Mouse (Mus musculus): Measurements from ENCODE around the gene Snx21.

The Snx21 gene

DNA sequence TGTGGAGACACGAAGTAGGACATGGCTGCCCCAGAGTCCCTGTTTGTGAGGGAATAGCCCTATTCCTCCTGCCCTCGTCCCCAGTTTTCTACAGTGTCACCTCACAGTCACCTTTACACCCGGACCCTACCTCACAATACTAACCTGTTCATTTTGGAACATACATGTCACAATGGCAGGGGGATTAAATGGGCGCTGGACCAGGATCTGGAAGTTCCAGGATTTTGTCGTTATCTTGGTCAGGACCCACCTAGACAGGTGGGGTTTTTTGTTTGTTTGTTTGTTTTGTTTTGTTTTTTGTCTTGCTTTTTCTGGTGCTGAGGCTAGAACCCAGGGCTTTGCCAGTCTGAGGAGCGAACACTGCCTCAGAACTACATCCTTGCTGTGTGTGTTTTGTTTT, 42.8 kb downstream of the Snx21 start, which contains the start of gene Spata25:
Gene Spata25, minus strand, starts transcription at position 101 of the 400 bp plus-strand sequence.
- in situ Hi-C loops (cut with MseI, MboI): no loop called here

DNA sequence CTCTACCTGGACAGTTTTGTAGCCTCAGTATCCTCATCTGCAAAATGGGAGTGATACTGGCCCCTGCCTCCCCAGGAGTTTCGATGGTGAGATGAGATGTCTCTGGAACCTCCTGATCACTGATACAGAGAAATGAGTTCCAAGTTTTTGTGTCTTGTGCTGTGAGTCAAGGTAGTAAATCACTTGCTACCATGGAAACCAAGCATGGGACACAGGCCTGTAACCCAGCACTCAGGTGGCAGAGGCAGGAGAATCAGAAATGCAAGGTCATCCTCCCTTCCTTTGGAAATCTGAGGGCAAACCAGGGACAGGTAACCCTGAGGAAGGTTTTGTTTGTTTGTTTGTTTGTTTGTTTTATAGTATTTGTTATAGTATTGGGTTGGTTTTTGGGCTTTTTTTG, 43.5 kb downstream of the Snx21 start:
- in situ Hi-C loops (cut with MseI, MboI): no loop called here

DNA sequence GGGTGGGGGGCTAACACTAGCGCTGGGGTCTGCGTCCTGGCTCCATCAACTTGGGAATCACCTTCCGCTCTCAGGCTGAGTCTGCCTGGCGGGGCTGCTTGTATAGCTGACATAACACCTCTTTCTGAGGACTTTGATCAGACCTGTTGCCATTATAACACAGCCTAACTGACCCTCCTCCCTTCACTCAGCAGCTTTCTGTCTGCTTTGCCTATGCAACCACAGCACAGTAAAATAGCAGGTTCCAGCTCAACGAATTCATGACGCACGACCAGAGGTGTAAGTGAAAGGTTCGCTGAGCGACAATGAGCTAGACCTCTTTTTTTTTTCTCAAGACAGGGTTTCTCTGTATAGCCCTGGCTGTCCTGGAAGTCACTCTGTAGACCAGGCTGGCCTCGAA, 45.4 kb downstream of the Snx21 start:
- in situ Hi-C loops (cut with MseI, MboI): no loop called here

DNA sequence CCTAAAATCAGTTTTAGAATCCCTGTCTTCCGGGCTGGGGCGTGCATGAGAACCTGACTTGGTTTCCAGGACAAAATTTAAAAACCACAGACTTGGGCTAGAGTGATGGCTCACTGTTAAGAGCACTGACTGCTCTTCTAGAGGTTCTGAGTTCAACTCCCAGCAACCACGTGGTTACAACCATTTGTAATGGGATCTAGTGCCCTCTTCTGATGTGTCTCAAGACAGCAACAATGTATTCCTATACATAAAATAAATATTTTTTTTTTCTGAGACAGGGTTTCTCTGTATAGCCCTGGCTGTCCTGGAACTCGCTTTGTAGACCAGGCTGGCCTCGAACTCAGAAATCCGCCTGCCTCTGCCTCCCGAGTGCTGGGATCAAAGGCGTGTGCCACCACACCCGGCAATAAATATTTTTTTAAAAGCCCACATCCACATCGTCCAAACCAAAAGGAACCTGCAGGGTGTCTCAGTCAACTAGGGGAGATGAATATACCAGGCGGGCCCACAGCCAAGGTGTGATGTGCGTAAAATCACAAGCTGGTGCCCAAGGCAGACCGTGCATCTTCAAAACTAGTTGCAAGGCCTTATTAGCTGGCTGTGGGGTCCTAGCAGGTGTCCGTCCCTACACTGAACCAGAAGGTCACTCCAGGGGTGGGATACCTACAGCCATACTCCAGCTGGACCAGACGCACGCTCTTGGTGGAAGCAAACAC, 46.6 kb downstream of the Snx21 start:
- in situ Hi-C loops (cut with MseI, MboI): no loop called here

DNA sequence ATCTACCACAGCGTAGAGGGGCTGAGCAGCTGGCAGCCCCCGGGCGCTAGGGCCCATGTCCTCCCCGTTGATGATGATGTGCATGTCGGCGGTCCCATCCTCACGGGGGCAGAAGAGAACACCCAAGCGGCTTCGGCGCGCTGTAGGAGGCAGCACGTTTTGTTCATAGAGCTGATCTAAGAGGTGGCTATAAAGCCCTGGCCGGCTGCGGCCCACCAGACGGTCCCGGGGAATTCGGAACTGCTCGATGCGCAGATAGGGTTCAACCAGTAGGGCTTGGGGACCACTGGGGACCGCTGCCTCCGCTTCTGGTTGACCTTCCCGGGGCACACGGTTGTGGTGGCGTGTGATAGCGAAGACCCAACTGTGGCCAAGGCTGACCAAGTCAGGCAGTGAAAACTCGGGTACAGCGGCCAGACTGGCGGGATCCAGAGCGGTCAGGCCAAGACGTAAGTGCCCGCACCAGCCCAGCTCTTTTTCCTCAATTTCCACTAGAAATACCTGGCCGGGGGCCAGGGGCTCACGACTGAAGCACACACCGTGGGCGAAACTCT, 47.2 kb downstream of the Snx21 start, which contains the start of gene Ctsa:
Gene Ctsa, plus strand, starts transcription at position 126 of the 554 bp plus-strand sequence.
- in situ Hi-C loops (cut with MseI, MboI): no loop called here

DNA sequence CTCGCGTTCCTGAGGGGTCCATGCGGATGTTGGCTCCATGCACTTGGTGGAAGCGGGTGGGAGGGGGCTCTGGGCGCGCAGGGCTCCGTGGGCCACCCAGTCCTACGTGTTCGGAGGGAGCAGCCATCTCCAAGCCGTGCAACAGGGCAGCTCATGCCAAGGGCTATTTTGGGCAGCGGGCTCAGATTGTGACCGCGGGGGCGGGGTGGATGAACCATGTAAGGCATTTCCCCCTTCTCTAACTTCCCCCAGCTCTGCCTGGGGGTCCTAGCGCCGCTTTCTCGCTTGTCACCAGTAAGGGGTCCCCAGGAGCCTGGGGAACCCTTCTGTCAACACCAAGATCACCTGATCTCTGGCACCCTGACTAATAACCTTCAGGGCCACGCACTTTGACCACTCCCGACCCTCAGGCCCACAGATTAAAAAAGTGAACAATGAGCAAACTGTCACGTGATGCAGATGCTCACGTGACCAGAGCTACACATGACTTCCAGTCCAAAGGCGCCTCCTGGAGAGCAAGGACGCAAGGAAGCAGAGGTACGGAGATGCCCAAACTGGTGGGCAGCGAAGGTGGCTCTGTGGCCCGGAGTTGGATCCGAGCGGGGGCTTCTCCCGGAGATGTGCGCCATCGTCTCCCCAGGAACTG, 47.8 kb downstream of the Snx21 start, which contains the start of gene Neurl2:
Gene Neurl2, minus strand, starts transcription at position 143 of the 646 bp plus-strand sequence.
- in situ Hi-C loops (cut with MseI, MboI): no loop called here

DNA sequence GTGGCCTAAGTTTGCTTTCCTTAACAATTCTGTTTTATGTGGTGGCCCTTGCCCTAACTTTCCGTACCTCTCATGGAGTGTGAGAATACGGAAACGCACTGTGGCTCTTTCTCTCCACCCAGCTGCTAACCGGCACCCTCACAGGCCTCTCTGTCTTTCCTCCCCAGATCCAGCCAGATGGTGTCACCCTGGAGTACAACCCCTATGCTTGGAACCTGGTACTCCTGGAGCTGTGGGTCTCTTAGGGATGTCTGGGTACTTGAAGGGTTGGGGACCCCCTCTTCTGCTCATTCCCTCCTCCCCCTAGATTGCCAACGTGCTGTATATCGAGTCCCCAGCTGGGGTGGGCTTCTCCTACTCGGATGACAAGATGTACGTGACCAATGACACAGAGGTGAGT, 48.9 kb downstream of the Snx21 start:
- in situ Hi-C loops (cut with MseI, MboI): no loop called here

DNA sequence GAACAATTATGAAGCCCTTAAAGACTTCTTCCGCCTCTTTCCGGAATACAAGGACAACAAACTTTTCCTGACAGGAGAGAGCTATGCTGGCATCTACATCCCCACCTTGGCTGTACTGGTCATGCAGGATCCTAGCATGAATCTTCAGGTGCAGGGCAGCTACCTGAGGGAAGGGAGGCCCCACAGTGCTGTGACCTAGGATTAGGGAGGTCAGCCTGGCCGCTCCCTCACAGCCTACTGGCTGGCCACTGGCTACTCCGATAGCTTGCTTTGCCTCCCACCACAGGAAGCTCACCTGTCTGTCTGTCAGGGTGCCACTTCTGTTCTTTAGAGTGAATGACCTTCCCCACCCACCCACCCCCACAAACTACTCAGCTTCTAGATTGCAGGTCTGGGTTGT, 49.5 kb downstream of the Snx21 start:
- in situ Hi-C loops (cut with MseI, MboI): no loop called here
